Mouse (Mus musculus) midbrain, embryonic 12.5 days (tissue): ENCODE measurements at regions not wholly inside any gene's neighbourhood (a gene's known extent, or its start where the extent isn't known, plus 50 kb on each side); places are given as distances from the start of the nearest gene placed in this dataset.
A peak's percentile ranks its signal among the peaks of the same experiment; 100 is the strongest.
"Not testable (repeated sequence)": the region's sequence is repeated elsewhere in the genome, so short reads cannot be mapped to it uniquely, and the experiment has no call there.

Experiments used
- ATAC-seq: fragments of 200-750 bp; cut with Nextera tagmentation; 2 replicates; pipeline ENCODE4 v1.8.0; 2017; ENCODE audit warnings: low read depth, moderate TSS enrichment, moderate library complexity; ENCODE audit not compliant: low FRiP score
- H3K27ac ChIP-seq: fragments of 300-500 bp; sonication (generic); replicated peaks from 2 replicates; pipeline ENCODE4 v1.5.1; 2016; ENCODE audit warnings: mild to moderate bottlenecking
- H3K27me3 ChIP-seq: fragments of 300-500 bp; sonication (generic); 2 replicates; pipeline ENCODE4 v1.6.1; 2016; ENCODE audit warnings: mild to moderate bottlenecking
- H3K36me3 ChIP-seq: fragments of 300-500 bp; sonication (generic); 2 replicates; pipeline ENCODE4 v1.6.1; 2016
- H3K4me1 ChIP-seq: fragments of 300-500 bp; sonication (generic); 2 replicates; pipeline ENCODE4 v1.6.1; 2016
- H3K4me2 ChIP-seq: fragments of 300-500 bp; sonication (generic); replicated peaks from 2 replicates; pipeline ENCODE4 v1.6.1; 2016; ENCODE audit warnings: mild to moderate bottlenecking, moderate library complexity
- H3K4me3 ChIP-seq: fragments of 300-500 bp; sonication (generic); 2 replicates; pipeline ENCODE4 v1.5.1; 2016; ENCODE audit warnings: mild to moderate bottlenecking
- H3K9ac ChIP-seq: fragments of 300-500 bp; sonication (generic); replicated peaks from 2 replicates; pipeline ENCODE4 v1.6.1; 2016; ENCODE audit warnings: mild to moderate bottlenecking, moderate library complexity
- H3K9me3 ChIP-seq: fragments of 300-500 bp; sonication (generic); 2 replicates; pipeline ENCODE4 v1.6.1; 2016; ENCODE audit warnings: mild to moderate bottlenecking
- WGBS: fragments of 180-500 bp; shearing (Covaris S2); methylation state at CpG from one replicate; pipeline ENCODE4 v1.1.7; 2016; 5-methylcytosine and 5-hydroxymethylcytosine counted together

GRCm38 (mm10) chr8:109323351-109323750 is 170.5 kb upstream of the Pmfbp1 start:
- Histone ChIP-seq H3K27ac (no peak overlapping the region), H3K4me1 (peaks cover 9% of the 10 kb centered on the region), H3K27me3 (no peaks in the 10 kb centered on the region), H3K9ac (no peak overlapping the region), H3K36me3 (no peaks in the 10 kb centered on the region), H3K4me2 (no peak overlapping the region), H3K9me3 (no peaks in the 10 kb centered on the region), H3K4me3 (no peak overlapping the region)
- no peak for ATAC-seq
- 79% methylated on average over 2 of the region's 2 CpGs for WGBS

- no peak for ATAC-seq
- Histone ChIP-seq H3K4me2 (no peak overlapping the region), H3K36me3 (no peaks in the 10 kb centered on the region), H3K9ac (no peak overlapping the region), H3K4me1 (peaks cover 9% of the 10 kb centered on the region), H3K4me3 (no peak overlapping the region), H3K27me3 (no peaks in the 10 kb centered on the region), H3K27ac (no peak overlapping the region), H3K9me3 (no peaks in the 10 kb centered on the region)
- 85% methylated on average over 9 of the region's 9 CpGs for WGBS
Observed at GRCm38 (mm10) chr8:109324241-109324640, 169.6 kb upstream of the Pmfbp1 start.

DNA sequence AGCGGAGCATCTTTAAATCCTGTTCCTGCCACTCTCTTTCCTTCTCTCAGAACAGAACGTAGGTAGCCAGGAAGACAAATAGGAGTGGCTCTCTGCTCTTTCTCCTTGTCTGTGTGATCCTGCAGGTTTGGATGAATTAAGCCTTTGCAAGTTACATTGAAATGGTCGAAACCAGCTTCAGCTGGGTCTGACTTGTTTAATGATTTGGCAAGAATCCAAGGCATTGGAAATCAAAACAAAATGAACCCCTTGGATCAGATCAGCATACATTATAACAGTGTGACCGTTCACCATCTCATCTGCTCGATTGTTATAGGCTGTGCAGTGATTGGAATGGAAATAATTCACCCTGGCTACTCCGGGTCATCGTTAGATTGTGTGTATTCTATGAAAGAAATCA is 157.6 kb upstream of the Pmfbp1 start:
- H3K4me2 ChIP-seq, result no peak overlapping the region
- H3K27me3 ChIP-seq, result no peaks in the 10 kb centered on the region
- no peak overlapping the region for H3K9ac ChIP-seq
- peaks cover 25% of the 10 kb centered on the region for H3K4me1 ChIP-seq
- H3K4me3 ChIP-seq, result no peak overlapping the region
- 60% methylated on average over 7 of the region's 7 CpGs for WGBS
- H3K36me3 ChIP-seq, result no peaks in the 10 kb centered on the region
- ATAC-seq, result no peak
- H3K27ac ChIP-seq, result peak overlapping the region; percentile 20
- H3K9me3 ChIP-seq, result no peaks in the 10 kb centered on the region

- no peaks in the 10 kb centered on the region for H3K9me3 ChIP-seq
- peaks cover 25% of the 10 kb centered on the region for H3K4me1 ChIP-seq
- H3K4me2 ChIP-seq, result peak overlapping the region; percentile 21; the same call in 1 of the 2 replicates
- peak overlapping the region; percentile 46; the same call in 1 of the 2 replicates for H3K27ac ChIP-seq
- 46% methylated on average over 14 of the region's 14 CpGs for WGBS
- no peaks in the 10 kb centered on the region for H3K27me3 ChIP-seq
- H3K9ac ChIP-seq, result no peak overlapping the region
- H3K36me3 ChIP-seq, result no peaks in the 10 kb centered on the region
- no peak overlapping the region for H3K4me3 ChIP-seq
- ATAC-seq, result peak; percentile 27; the same call in 1 of the 2 replicates
Observed at GRCm38 (mm10) chr8:109338220-109338835, 155.5 kb upstream of the Pmfbp1 start.

DNA sequence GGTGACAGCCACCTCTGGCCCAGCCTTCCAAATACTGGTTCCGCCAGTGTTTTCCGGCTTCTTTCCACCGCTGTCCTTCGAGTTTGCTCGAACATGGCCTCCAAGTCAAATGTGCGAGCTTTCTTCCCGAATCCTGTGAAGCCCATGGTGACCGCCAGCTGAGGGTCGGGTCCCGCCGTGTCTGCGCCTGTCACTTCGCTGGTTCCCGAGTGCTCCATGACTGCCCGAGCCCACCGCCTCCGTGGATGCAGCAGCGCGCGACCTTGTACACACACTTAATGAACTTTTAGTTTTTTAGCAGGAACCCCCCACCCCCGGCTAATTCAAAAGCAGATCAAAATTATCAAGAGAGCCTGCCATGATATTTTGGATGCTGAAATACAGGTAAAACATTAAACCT is 153.2 kb upstream of the Pmfbp1 start:
- not testable (repeated sequence) for H3K36me3 ChIP-seq, H3K4me3 ChIP-seq, H3K4me2 ChIP-seq, H3K9ac ChIP-seq, H3K9me3 ChIP-seq, H3K27me3 ChIP-seq, ATAC-seq, H3K27ac ChIP-seq
- H3K4me1 ChIP-seq, result peaks cover 25% of the 10 kb centered on the region
- 96% methylated on average over 21 of the region's 21 CpGs for WGBS

DNA sequence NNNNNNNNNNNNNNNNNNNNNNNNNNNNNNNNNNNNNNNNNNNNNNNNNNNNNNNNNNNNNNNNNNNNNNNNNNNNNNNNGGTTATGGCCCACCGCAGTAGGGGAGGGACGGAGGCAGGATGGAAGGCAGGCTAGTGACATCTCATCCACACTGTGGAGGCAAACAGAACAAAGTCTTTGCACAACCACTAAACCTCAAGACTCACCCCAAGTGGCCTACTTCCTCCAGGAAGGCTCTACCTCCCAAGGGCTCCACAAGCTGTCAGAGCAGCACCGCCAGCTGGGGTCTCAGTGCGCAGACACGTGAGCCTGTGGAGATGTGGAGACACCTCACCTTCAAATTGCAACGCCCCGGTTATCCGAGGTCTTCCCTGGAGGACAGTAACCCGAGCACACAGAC is 138.7 kb upstream of the Pmfbp1 start:
- peaks cover 49% of the 10 kb centered on the region for H3K4me1 ChIP-seq
- no peaks in the 10 kb centered on the region for H3K36me3 ChIP-seq
- H3K9ac ChIP-seq, result no peak overlapping the region
- no peaks in the 10 kb centered on the region for H3K9me3 ChIP-seq
- 88% methylated on average over 9 of the region's 9 CpGs for WGBS
- H3K4me3 ChIP-seq, result no peak overlapping the region
- H3K27me3 ChIP-seq, result no peaks in the 10 kb centered on the region
- ATAC-seq, result no peak
- no peak overlapping the region for H3K27ac ChIP-seq
- no peak overlapping the region for H3K4me2 ChIP-seq

DNA sequence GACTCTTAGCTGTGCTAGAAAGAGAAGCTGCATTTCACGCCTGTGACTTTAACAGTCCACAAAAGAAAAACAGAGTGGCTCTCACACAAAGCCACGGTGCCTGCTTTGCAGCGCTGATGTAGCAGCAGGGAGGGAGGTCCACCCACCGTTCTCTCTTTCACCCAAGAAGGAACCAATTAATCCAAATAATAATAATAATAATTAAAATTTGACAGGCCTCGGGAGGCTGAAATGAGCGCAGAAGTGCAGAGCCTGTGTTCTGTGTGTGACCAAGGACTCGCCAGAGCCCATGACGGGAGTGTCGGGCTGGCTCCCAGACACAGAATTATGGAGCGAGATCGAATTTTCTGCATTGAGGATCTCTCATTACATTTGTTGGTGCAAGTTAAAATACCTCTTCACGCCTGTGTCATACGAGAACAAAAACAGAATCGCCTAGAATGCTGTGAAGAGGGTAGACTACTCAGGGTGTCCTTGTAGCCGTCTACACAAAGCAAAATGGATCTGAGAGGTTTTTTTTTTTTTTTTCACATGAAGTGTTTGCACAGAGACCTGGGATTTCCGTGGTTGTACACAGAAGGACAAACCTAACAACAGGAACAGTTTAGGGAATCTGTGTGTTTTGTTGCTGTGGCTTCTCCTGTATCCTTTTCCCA is 134.3 kb upstream of the Pmfbp1 start:
- WGBS, result 11% methylated on average over 16 of the region's 16 CpGs
- peaks cover 24% of the 10 kb centered on the region for H3K4me1 ChIP-seq

GRCm38 (mm10) chr8:109360081-109360715 is 133.6 kb upstream of the Pmfbp1 start:
- H3K27ac ChIP-seq, result peak overlapping the region; percentile 95
- peak; percentile 73 for ATAC-seq
- peak overlapping the region; percentile 19; the same call in 1 of the 2 replicates for H3K4me3 ChIP-seq
- H3K9ac ChIP-seq, result peak overlapping the region; percentile 52
- no peaks in the 10 kb centered on the region for H3K27me3 ChIP-seq
- WGBS, result 11% methylated on average over 14 of the region's 14 CpGs
- H3K9me3 ChIP-seq, result no peaks in the 10 kb centered on the region
- H3K4me1 ChIP-seq, result peaks cover 24% of the 10 kb centered on the region
- H3K36me3 ChIP-seq, result no peaks in the 10 kb centered on the region
- H3K4me2 ChIP-seq, result peak overlapping the region; percentile 56

More for the DNA sequence above, 134.3 kb upstream of the Pmfbp1 start:
- ATAC-seq, result peak; percentile 44; the same call in 1 of the 2 replicates
- no peaks in the 10 kb centered on the region for H3K36me3 ChIP-seq
- H3K27me3 ChIP-seq, result no peaks in the 10 kb centered on the region
- no peaks in the 10 kb centered on the region for H3K9me3 ChIP-seq
- H3K4me3 ChIP-seq, result peak overlapping the region; percentile 11; the same call in 1 of the 2 replicates
- H3K4me2 ChIP-seq, result peak overlapping the region; percentile 56
- H3K9ac ChIP-seq, result peak overlapping the region; percentile 29
- H3K27ac ChIP-seq, result peak overlapping the region; percentile 95

GRCm38 (mm10) chr8:109360904-109361303 is 132.9 kb upstream of the Pmfbp1 start:
- 0 out of 2 replicates have a peak, but pooled peaks have one; percentile 32 for ATAC-seq
- peaks cover 24% of the 10 kb centered on the region for H3K4me1 ChIP-seq
- no peaks in the 10 kb centered on the region for H3K36me3 ChIP-seq
- H3K4me3 ChIP-seq, result peak overlapping the region; percentile 32
- peak overlapping the region; percentile 52 for H3K9ac ChIP-seq
- no peaks in the 10 kb centered on the region for H3K27me3 ChIP-seq
- 2% methylated on average over 16 of the region's 16 CpGs for WGBS
- H3K4me2 ChIP-seq, result peak overlapping the region; percentile 56
- no peaks in the 10 kb centered on the region for H3K9me3 ChIP-seq
- H3K27ac ChIP-seq, result peak overlapping the region; percentile 95

DNA sequence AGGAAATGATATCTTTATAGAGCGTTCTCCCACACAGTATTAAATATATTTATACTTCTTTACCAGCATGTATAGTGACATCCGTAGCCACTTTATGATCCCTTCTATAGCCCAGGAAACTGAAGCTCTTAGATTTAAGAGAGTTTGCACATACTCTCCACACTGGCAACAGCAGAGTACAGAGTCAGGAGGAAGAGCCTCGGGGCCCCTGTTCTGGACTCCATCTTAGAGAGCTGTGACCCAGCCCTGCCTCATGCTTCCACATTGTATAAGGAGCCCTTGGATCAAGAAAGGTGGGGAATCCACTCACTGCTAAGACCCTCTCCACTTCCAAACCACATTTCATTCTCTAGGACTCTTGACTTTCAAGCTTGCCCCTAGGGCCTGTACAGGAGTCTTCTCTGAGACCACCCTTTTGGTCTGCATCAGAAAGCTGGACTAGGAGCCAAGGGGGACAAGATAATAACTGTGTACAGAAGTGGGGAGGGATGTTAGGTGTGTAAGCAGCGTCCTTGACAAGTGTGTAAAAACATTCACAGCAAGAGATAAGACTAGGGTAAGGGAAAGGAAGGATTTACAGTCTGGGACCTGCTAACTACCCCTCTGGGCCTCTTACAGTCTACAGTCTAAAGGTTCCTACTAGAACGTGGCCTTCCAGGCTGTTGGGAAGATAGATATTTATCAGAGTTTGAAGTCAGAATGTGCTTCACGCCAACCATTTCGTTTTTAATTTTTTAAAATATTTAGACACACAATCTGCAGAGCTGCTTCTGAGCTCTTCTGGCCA is 132.1 kb upstream of the Pmfbp1 start:
- peaks cover 24% of the 10 kb centered on the region for H3K4me1 ChIP-seq
- no peak overlapping the region for H3K4me3 ChIP-seq
- no peaks in the 10 kb centered on the region for H3K9me3 ChIP-seq
- H3K9ac ChIP-seq, result no peak overlapping the region
- H3K4me2 ChIP-seq, result no peak overlapping the region
- WGBS, result 83% methylated on average over 7 of the region's 7 CpGs
- H3K27me3 ChIP-seq, result no peaks in the 10 kb centered on the region
- H3K36me3 ChIP-seq, result no peaks in the 10 kb centered on the region
- peak overlapping the region; percentile 95 for H3K27ac ChIP-seq
- ATAC-seq, result no peak

GRCm38 (mm10) chr8:109363185-109363845 is 130.5 kb upstream of the Pmfbp1 start:
- Histone ChIP-seq H3K36me3 (no peaks in the 10 kb centered on the region), H3K4me1 (peaks cover 24% of the 10 kb centered on the region), H3K27ac (no peak overlapping the region), H3K4me3 (no peak overlapping the region), H3K4me2 (no peak overlapping the region), H3K9me3 (no peaks in the 10 kb centered on the region), H3K27me3 (no peaks in the 10 kb centered on the region), H3K9ac (no peak overlapping the region)
- 93% methylated on average over 15 of the region's 15 CpGs for WGBS
- ATAC-seq, result no peak
